Mouse (Mus musculus): ENCODE results near the gene Hoxa3. TPM values are rescaled to one million over a fixed set of nuclear protein-coding genes. Genes with fewer than 3 reads are reported as not detected.
A peak's percentile ranks its signal among the peaks of the same experiment; 100 is the strongest.

Hoxa3 gene
- polyA plus RNA-seq, 1 experiment from 2014 or later, result 23.8 TPM

- peak overlapping the region; percentile 99 for H3K27ac ChIP-seq
- 3% methylated on average over 23 of the region's 23 CpGs for WGBS
- ATAC-seq (ENCODE audit: low FRiP score), result no peak
- H3K4me1 ChIP-seq (replicated peaks), result peaks cover 49% of the 10 kb centered on the region
- peaks cover 95% of the 10 kb centered on the region for H3K27me3 ChIP-seq
- H3K4me2 ChIP-seq, result peak overlapping the region; percentile 64
- H3K9me3 ChIP-seq, result no peaks in the 10 kb centered on the region
- peak overlapping the region; percentile 95 for H3K9ac ChIP-seq
- no peaks in the 10 kb centered on the region for H3K36me3 ChIP-seq
- H3K4me3 ChIP-seq, result peak overlapping the region; percentile 60
These were observed 22.7 kb downstream of the Hoxa3 start for GRCm38 (mm10) chr6:52190410-52190809.

GRCm38 (mm10) chr6:52189909-52190308, 23.2 kb downstream of the Hoxa3 start:
- Histone ChIP-seq H3K4me3 (peak overlapping the region; percentile 60), H3K36me3 (no peaks in the 10 kb centered on the region), H3K4me1 (replicated peaks) (peaks cover 51% of the 10 kb centered on the region), H3K9me3 (no peaks in the 10 kb centered on the region), H3K27ac (peak overlapping the region; percentile 99), H3K27me3 (peaks cover 95% of the 10 kb centered on the region), H3K9ac (peak overlapping the region; percentile 95), H3K4me2 (peak overlapping the region; percentile 64)
- ATAC-seq (ENCODE audit: low FRiP score), result no peak
- WGBS, result 7% methylated on average over 8 of the region's 8 CpGs

GRCm38 (mm10) chr6:52189172-52189591, 24.0 kb downstream of the Hoxa3 start:
- Histone ChIP-seq H3K27me3 (peaks cover 95% of the 10 kb centered on the region), H3K27ac (peak overlapping the region; percentile 99), H3K4me2 (peak overlapping the region; percentile 64)

GRCm38 (mm10) chr6:52186500-52186899, 26.6 kb downstream of the Hoxa3 start:
- H3K36me3 ChIP-seq, result no peaks in the 10 kb centered on the region
- no peak for ATAC-seq (ENCODE audit: low FRiP score)
- H3K27ac ChIP-seq, result peak overlapping the region; percentile 99
- peak overlapping the region; percentile 95 for H3K9ac ChIP-seq
- peak overlapping the region; percentile 64 for H3K4me2 ChIP-seq
- peaks cover 97% of the 10 kb centered on the region for H3K27me3 ChIP-seq
- no peaks in the 10 kb centered on the region for H3K9me3 ChIP-seq
- 0 out of 2 replicates have a peak overlapping the region, but pooled peaks have one; percentile 60 for H3K4me3 ChIP-seq
- H3K4me1 ChIP-seq (replicated peaks), result peaks cover 69% of the 10 kb centered on the region
- WGBS, result 29% methylated on average over 1 of the region's 1 CpGs

More at GRCm38 (mm10) chr6:52189172-52189591, 24.0 kb downstream of the Hoxa3 start:
- Histone ChIP-seq H3K4me1 (replicated peaks) (peaks cover 54% of the 10 kb centered on the region), H3K36me3 (no peaks in the 10 kb centered on the region), H3K9ac (peak overlapping the region; percentile 95), H3K4me3 (peak overlapping the region; percentile 60), H3K9me3 (no peaks in the 10 kb centered on the region)
- no peak for ATAC-seq (ENCODE audit: low FRiP score)
- WGBS, result 9% methylated on average over 5 of the region's 5 CpGs

GRCm38 (mm10) chr6:52185834-52186233, 27.3 kb downstream of the Hoxa3 start:
- WGBS, result 15% methylated on average over 3 of the region's 3 CpGs
- H3K27me3 ChIP-seq, result peaks cover 97% of the 10 kb centered on the region
- no peaks in the 10 kb centered on the region for H3K36me3 ChIP-seq
- H3K4me2 ChIP-seq, result peak overlapping the region; percentile 88
- ATAC-seq (ENCODE audit: low FRiP score), result no peak
- H3K9me3 ChIP-seq, result no peaks in the 10 kb centered on the region
- H3K27ac ChIP-seq, result peak overlapping the region; percentile 99
- H3K4me1 ChIP-seq (replicated peaks), result peaks cover 71% of the 10 kb centered on the region
- H3K4me3 ChIP-seq, result peak overlapping the region; percentile 70
- peak overlapping the region; percentile 71 for H3K9ac ChIP-seq

GRCm38 (mm10) chr6:52185222-52185621, 27.9 kb downstream of the Hoxa3 start:
- 1% methylated on average over 19 of the region's 19 CpGs for WGBS
- Histone ChIP-seq H3K9ac (peak overlapping the region; percentile 71), H3K9me3 (no peaks in the 10 kb centered on the region), H3K36me3 (no peaks in the 10 kb centered on the region), H3K4me1 (replicated peaks) (peaks cover 77% of the 10 kb centered on the region), H3K27ac (peak overlapping the region; percentile 99), H3K4me2 (peak overlapping the region; percentile 88), H3K27me3 (peaks cover 97% of the 10 kb centered on the region), H3K4me3 (peak overlapping the region; percentile 70)
- no peak for ATAC-seq (ENCODE audit: low FRiP score)

GRCm38 (mm10) chr6:52184668-52185067, 28.5 kb downstream of the Hoxa3 start:
- Histone ChIP-seq H3K27ac (peak overlapping the region; percentile 99), H3K4me2 (peak overlapping the region; percentile 88), H3K4me1 (replicated peaks) (peaks cover 78% of the 10 kb centered on the region)

GRCm38 (mm10) chr6:52183311-52184080, 29.6 kb downstream of the Hoxa3 start:
- ATAC-seq (ENCODE audit: low FRiP score), result no peak
- H3K9me3 ChIP-seq, result no peaks in the 10 kb centered on the region
- peak overlapping the region; percentile 99 for H3K27ac ChIP-seq
- H3K27me3 ChIP-seq, result peaks cover 97% of the 10 kb centered on the region
- peak overlapping the region; percentile 88 for H3K4me2 ChIP-seq
- WGBS, result 11% methylated on average over 10 of the region's 10 CpGs
- no peaks in the 10 kb centered on the region for H3K36me3 ChIP-seq
- H3K9ac ChIP-seq, result peak overlapping the region; percentile 71
- H3K4me3 ChIP-seq, result peak overlapping the region; percentile 70
- H3K4me1 ChIP-seq (replicated peaks), result peaks cover 70% of the 10 kb centered on the region

More at GRCm38 (mm10) chr6:52184668-52185067, 28.5 kb downstream of the Hoxa3 start:
- ATAC-seq (ENCODE audit: low FRiP score), result no peak
- Histone ChIP-seq H3K9me3 (no peaks in the 10 kb centered on the region), H3K4me3 (peak overlapping the region; percentile 70), H3K36me3 (no peaks in the 10 kb centered on the region), H3K9ac (peak overlapping the region; percentile 71), H3K27me3 (peaks cover 97% of the 10 kb centered on the region)
- 5% methylated on average over 6 of the region's 6 CpGs for WGBS

GRCm38 (mm10) chr6:52182793-52183192, 30.3 kb downstream of the Hoxa3 start:
- peak overlapping the region; percentile 99 for H3K27ac ChIP-seq
- peaks cover 64% of the 10 kb centered on the region for H3K4me1 ChIP-seq (replicated peaks)
- H3K9ac ChIP-seq, result peak overlapping the region; percentile 97
- H3K27me3 ChIP-seq, result peaks cover 91% of the 10 kb centered on the region
- WGBS, result 18% methylated on average over 1 of the region's 1 CpGs
- H3K4me2 ChIP-seq, result peak overlapping the region; percentile 88
- H3K9me3 ChIP-seq, result no peaks in the 10 kb centered on the region
- H3K4me3 ChIP-seq, result peak overlapping the region; percentile 70
- H3K36me3 ChIP-seq, result no peaks in the 10 kb centered on the region
- ATAC-seq (ENCODE audit: low FRiP score), result no peak

GRCm38 (mm10) chr6:52182030-52182429, 31.1 kb downstream of the Hoxa3 start:
- H3K4me3 ChIP-seq, result peak overlapping the region; percentile 70
- peak overlapping the region; percentile 88 for H3K4me2 ChIP-seq
- H3K4me1 ChIP-seq (replicated peaks), result peaks cover 58% of the 10 kb centered on the region
- H3K9me3 ChIP-seq, result no peaks in the 10 kb centered on the region
- no peaks in the 10 kb centered on the region for H3K36me3 ChIP-seq
- 21% methylated on average over 2 of the region's 2 CpGs for WGBS
- H3K27ac ChIP-seq, result peak overlapping the region; percentile 99
- H3K9ac ChIP-seq, result peak overlapping the region; percentile 97
- no peak for ATAC-seq (ENCODE audit: low FRiP score)
- H3K27me3 ChIP-seq, result peaks cover 84% of the 10 kb centered on the region

GRCm38 (mm10) chr6:52180726-52181125, 32.4 kb downstream of the Hoxa3 start:
- Histone ChIP-seq H3K4me1 (replicated peaks) (peaks cover 52% of the 10 kb centered on the region), H3K27me3 (peaks cover 71% of the 10 kb centered on the region), H3K9me3 (no peaks in the 10 kb centered on the region), H3K9ac (peak overlapping the region; percentile 97), H3K36me3 (no peaks in the 10 kb centered on the region), H3K27ac (peak overlapping the region; percentile 99), H3K4me2 (peak overlapping the region; percentile 88), H3K4me3 (peak overlapping the region; percentile 70)
- 5% methylated on average over 3 of the region's 3 CpGs for WGBS
- no peak for ATAC-seq (ENCODE audit: low FRiP score)

GRCm38 (mm10) chr6:52180213-52180710, 32.9 kb downstream of the Hoxa3 start:
- H3K9ac ChIP-seq, result peak overlapping the region; percentile 97
- H3K27me3 ChIP-seq, result peaks cover 66% of the 10 kb centered on the region
- peak overlapping the region; percentile 70 for H3K4me3 ChIP-seq
- H3K36me3 ChIP-seq, result no peaks in the 10 kb centered on the region
- H3K27ac ChIP-seq, result peak overlapping the region; percentile 99
- peaks cover 48% of the 10 kb centered on the region for H3K4me1 ChIP-seq (replicated peaks)
- H3K4me2 ChIP-seq, result peak overlapping the region; percentile 88
- WGBS, result under 1% methylated on average over 11 of the region's 11 CpGs
- no peak for ATAC-seq (ENCODE audit: low FRiP score)
- H3K9me3 ChIP-seq, result no peaks in the 10 kb centered on the region
